Mouse (Mus musculus): ENCODE data around the gene Vmn2r68.

The Vmn2r68 gene

DNA sequence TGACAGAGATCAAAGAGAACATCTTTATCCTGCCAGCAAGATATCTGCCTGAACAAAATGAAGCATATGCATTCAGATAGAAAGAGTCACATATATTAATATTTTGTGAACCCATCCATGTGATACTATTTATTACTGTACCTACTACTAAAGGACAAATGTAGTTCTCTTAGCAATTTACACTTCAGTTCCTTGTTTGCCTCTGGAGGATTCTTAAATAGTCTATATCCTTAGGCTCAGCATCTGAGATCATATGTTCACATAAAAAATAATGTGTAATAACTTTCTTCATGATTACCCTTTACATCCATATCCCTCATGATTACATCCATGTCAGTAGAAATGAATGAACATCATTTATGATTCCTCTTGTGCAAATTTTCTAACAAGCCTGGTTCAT, at the start of gene Vmn2r68:
TSS of gene Vmn2r68 (minus strand) at position 101 of the 400 bp plus-strand sequence.
- DNase-seq (ENCODE audit: low spot score): no peak

Measured in ovary, postnatal 36 days (tissue).